19 mouse cellular contexts compared by ENCODE assay signal in the genomic region with DNA sequence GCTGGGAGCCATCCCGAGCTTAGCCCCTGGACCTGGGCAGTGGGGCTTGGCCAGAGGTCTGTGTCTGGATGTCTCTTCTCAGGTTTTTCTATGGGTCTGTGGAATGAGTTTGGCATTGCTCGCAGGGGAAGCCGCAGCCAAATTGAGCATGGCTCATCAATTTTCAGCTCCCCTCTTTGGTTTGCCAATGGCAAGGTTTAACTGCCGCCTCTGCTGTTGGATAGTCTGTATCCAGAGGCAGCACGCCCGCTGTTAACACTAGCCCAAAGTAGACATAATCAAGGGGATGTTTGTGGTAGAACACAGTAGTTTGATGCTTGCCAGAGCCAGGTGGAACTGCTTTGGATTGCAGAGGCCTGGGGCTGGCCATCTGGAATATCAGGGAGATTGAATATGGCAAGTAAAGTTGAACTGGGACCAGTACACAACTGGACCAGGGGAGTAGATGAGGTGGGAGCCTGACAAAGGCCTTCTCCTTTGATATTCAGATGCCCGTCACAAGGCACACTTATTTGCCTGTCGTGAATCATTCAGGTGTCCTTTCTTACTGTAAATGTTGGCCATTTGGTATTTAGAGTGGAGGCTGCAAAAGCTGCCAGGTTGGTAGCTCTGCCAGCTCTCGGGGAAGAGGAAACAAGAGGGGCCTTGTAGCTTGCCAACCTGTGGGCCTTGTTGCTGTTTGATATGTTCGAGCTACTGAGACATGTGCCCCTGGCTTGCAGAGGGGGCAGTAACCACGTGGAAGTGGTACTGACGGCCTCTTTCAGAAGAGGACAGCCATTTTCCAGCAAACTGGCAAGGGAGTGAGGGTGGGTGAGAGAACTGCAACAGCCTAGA.
DNase-seq lines count a peak whose midpoint lies in the region; ATAC-seq and TF ChIP-seq lines count a peak whose summit lies in the region.
"Had no signal": no experiment of that assay in that cellular context is flagged by ENCODE, and none has a peak within 500 bp of the region (broad histone marks: within the 10 kb centered on the region; RNA-seq: fewer than 3 reads in every experiment).

No protein-coding gene starts in this region.

- H3K27me3 ChIP-seq in hindbrain, postnatal 0 days (ENCODE audit: insufficient read depth, low read length) = no peaks in the 10 kb centered on the region
- H3K27me3 ChIP-seq in hindbrain, embryonic 11.5 days (ENCODE audit: control insufficient read depth, insufficient read depth, low read length) = no peaks in the 10 kb centered on the region
- no peaks in the 10 kb centered on the region for H3K27me3 ChIP-seq in stomach, postnatal 0 days (ENCODE audit: control insufficient read depth, insufficient read depth, low read length)
- H3K27me3 ChIP-seq: embryonic facial prominence, embryonic 13.5 days; neural tube, embryonic 13.5 days had no signal

- no peak overlapping the region for H3K9ac ChIP-seq in hindbrain, postnatal 0 days (replicated peaks; ENCODE audit: low read length)
- H3K9ac ChIP-seq in hindbrain, embryonic 11.5 days (ENCODE audit: low read depth, low read length) = no peak overlapping the region
- no peak overlapping the region for H3K9ac ChIP-seq in stomach, postnatal 0 days (ENCODE audit: low read length)
- H3K9ac ChIP-seq: embryonic facial prominence, embryonic 13.5 days; heart, embryonic 13.5 days; neural tube, embryonic 13.5 days had no signal

- H3K9me3 ChIP-seq in hindbrain, postnatal 0 days (ENCODE audit: low read length) = no peaks in the 10 kb centered on the region
- no peaks in the 10 kb centered on the region for H3K9me3 ChIP-seq in hindbrain, embryonic 11.5 days (ENCODE audit: control insufficient read depth, low read length)
- H3K9me3 ChIP-seq in stomach, postnatal 0 days (ENCODE audit: control insufficient read depth, low read length) = no peaks in the 10 kb centered on the region
- H3K9me3 ChIP-seq: embryonic facial prominence, embryonic 13.5 days; heart, embryonic 13.5 days; midbrain, embryonic 10.5 days; neural tube, embryonic 13.5 days had no signal

- TF ChIP-seq POLR2A in bone marrow, adult 2 months (IDR thresholded peaks at IDR 0.05; ENCODE audit: borderline replicate concordance, control insufficient read depth, low read depth, low read length) = no peak
- TF ChIP-seq POLR2A in brain, embryonic 14.5 days (IDR thresholded peaks at IDR 0.05; ENCODE audit: borderline replicate concordance, extremely low read depth, insufficient read depth, insufficient read length, poor library complexity, severe bottlenecking) = no peak

- DNase-seq in hindbrain, postnatal 0 days (ENCODE audit: low spot score) = peak; percentile 32
- no peak for DNase-seq in hindbrain, embryonic 11.5 days (ENCODE audit: low spot score)
- peak; percentile 59 for DNase-seq in brain, embryonic 14.5 days (ENCODE audit: low read depth)
- DNase-seq in cerebellum, postnatal 10 days = peak; percentile 83 to 86
- DNase-seq in stomach, postnatal 0 days (ENCODE audit: low spot score) = no peak
- DNase-seq in adrenal gland, adult (ENCODE audit: inconsistent age in 2 of 2, low spot score in 1 of 2) = no peak
- no peak for DNase-seq in lung, postnatal 10 days
- DNase-seq: heart, postnatal 36 days; kidney, adult 9 months; kidney, postnatal 4 days; liver; lung, adult 2 months; lung, postnatal 4 days; thymus, postnatal 36 days had no signal

- H3K4me2 ChIP-seq in hindbrain, postnatal 0 days (ENCODE audit: low read depth, low read length) = no peak overlapping the region
- H3K4me2 ChIP-seq in hindbrain, embryonic 11.5 days (replicated peaks; ENCODE audit: low read depth, low read length) = no peak overlapping the region
- H3K4me2 ChIP-seq in stomach, postnatal 0 days (replicated peaks; ENCODE audit: low read depth) = no peak overlapping the region
- H3K4me2 ChIP-seq: embryonic facial prominence, embryonic 13.5 days; heart, embryonic 13.5 days; neural tube, embryonic 13.5 days had no signal

- H3K27ac ChIP-seq in hindbrain, postnatal 0 days = no peak overlapping the region
- no peak overlapping the region for H3K27ac ChIP-seq in hindbrain, embryonic 11.5 days (ENCODE audit: low read depth, low read length)
- H3K27ac ChIP-seq in bone marrow, adult 2 months (ENCODE audit: control insufficient read depth, insufficient read depth, low read depth, low read length, poor library complexity) = peak overlapping the region; percentile 34; the same call in 1 of the 2 replicates
- H3K27ac ChIP-seq in stomach, postnatal 0 days (replicated peaks) = no peak overlapping the region
- H3K27ac ChIP-seq: embryonic facial prominence, embryonic 13.5 days; heart, embryonic 13.5 days; neural tube, embryonic 13.5 days had no signal

- no peak for TF ChIP-seq EP300 in stomach, postnatal 0 days (optimal IDR thresholded peaks at IDR 0.05)

- 56% methylated on average over 12 of the region's 12 CpGs for WGBS in hindbrain, postnatal 0 days
- 86% methylated on average over 12 of the region's 12 CpGs for WGBS in hindbrain, embryonic 11.5 days
- WGBS in bone marrow, adult 2 months = 75% methylated on average over 12 of the region's 12 CpGs
- WGBS in stomach, postnatal 0 days = 81% methylated on average over 12 of the region's 12 CpGs

- no peak overlapping the region for H3K4me3 ChIP-seq in hindbrain, postnatal 0 days (ENCODE audit: low read length)
- H3K4me3 ChIP-seq in hindbrain, embryonic 11.5 days (ENCODE audit: low read depth, low read length) = no peak overlapping the region
- H3K4me3 ChIP-seq in bone marrow, adult 2 months (replicated peaks; ENCODE audit: control insufficient read depth, low read depth, low read length) = no peak overlapping the region
- no peak overlapping the region for H3K4me3 ChIP-seq in stomach, postnatal 0 days (ENCODE audit: low read depth, low read length)
- H3K4me3 ChIP-seq: embryonic facial prominence, embryonic 13.5 days; heart, embryonic 13.5 days; midbrain, embryonic 10.5 days; neural tube, embryonic 13.5 days had no signal

- H3K4me1 ChIP-seq in hindbrain, postnatal 0 days (ENCODE audit: insufficient read depth, low read length) = 0 out of 2 replicates have a peak, but pooled peaks cover 9% of the 10 kb centered on the region
- H3K4me1 ChIP-seq in hindbrain, embryonic 11.5 days (replicated peaks; ENCODE audit: control insufficient read depth, insufficient read depth, low read length) = no peaks in the 10 kb centered on the region
- H3K4me1 ChIP-seq in bone marrow, adult 2 months (ENCODE audit: control insufficient read depth, insufficient read depth, low read length) = no peaks in the 10 kb centered on the region; the same call in none of the 2 replicates
- peaks cover 4% of the 10 kb centered on the region for H3K4me1 ChIP-seq in stomach, postnatal 0 days (replicated peaks; ENCODE audit: control insufficient read depth, insufficient read depth)
- H3K4me1 ChIP-seq: embryonic facial prominence, embryonic 13.5 days had no signal

- no peak for TF ChIP-seq CTCF in hindbrain, postnatal 0 days (IDR thresholded peaks at IDR 0.05; ENCODE audit: low read depth)
- no peak for TF ChIP-seq CTCF in bone marrow, adult 2 months (IDR thresholded peaks at IDR 0.05; ENCODE audit: control insufficient read depth, insufficient read depth, low read length)
- TF ChIP-seq CTCF in brain, embryonic 14.5 days (IDR thresholded peaks at IDR 0.05; ENCODE audit: borderline replicate concordance, extremely low read depth, insufficient read depth, insufficient read length) = no peak
- no peak for TF ChIP-seq CTCF in stomach, postnatal 0 days (IDR thresholded peaks at IDR 0.05; ENCODE audit: low read depth)

- H3K36me3 ChIP-seq in hindbrain, postnatal 0 days (ENCODE audit: insufficient read depth, low read length) = no peaks in the 10 kb centered on the region
- no peaks in the 10 kb centered on the region for H3K36me3 ChIP-seq in hindbrain, embryonic 11.5 days (ENCODE audit: control insufficient read depth, insufficient read depth, low read length)
- no peaks in the 10 kb centered on the region for H3K36me3 ChIP-seq in stomach, postnatal 0 days (ENCODE audit: control insufficient read depth, insufficient read depth, low read length)
- H3K36me3 ChIP-seq: embryonic facial prominence, embryonic 13.5 days; midbrain, embryonic 10.5 days had no signal

- ATAC-seq in hindbrain, postnatal 0 days = no peak
- no peak for ATAC-seq in hindbrain, embryonic 11.5 days (ENCODE audit: low FRiP score)
- no peak for ATAC-seq in stomach, postnatal 0 days (ENCODE audit: low FRiP score, low TSS enrichment)

Comparison
In these comparisons a context has a peak if more than half of its experiments do, and no peak if none do; other contexts are left out.
1. DNase-seq: peak in hindbrain, postnatal 0 days (single experiment), brain, embryonic 14.5 days (single experiment) and cerebellum, postnatal 10 days (2 of 2); none in hindbrain, embryonic 11.5 days (single experiment), stomach, postnatal 0 days (single experiment), adrenal gland, adult (0 of 2) and lung, postnatal 10 days (single experiment).